Mouse (Mus musculus) liver, embryonic 14 days (tissue): ENCODE results near the gene Chm. TPM values are rescaled to one million over a fixed set of nuclear protein-coding genes. Genes with fewer than 3 reads are reported as not detected.

Experiments
- polyA plus RNA-seq: library from polyadenylated mRNA; depleted of rRNA; stranded (reverse); fragments of >200 nt; gene quantifications from 2 replicates; pipeline ENCODE4 v1.2.3, GENCODE M21; 2012; rRNA removed

The Chm gene
- 1.7 and 2.2 TPM in 2 replicates for polyA plus RNA-seq

DNA sequence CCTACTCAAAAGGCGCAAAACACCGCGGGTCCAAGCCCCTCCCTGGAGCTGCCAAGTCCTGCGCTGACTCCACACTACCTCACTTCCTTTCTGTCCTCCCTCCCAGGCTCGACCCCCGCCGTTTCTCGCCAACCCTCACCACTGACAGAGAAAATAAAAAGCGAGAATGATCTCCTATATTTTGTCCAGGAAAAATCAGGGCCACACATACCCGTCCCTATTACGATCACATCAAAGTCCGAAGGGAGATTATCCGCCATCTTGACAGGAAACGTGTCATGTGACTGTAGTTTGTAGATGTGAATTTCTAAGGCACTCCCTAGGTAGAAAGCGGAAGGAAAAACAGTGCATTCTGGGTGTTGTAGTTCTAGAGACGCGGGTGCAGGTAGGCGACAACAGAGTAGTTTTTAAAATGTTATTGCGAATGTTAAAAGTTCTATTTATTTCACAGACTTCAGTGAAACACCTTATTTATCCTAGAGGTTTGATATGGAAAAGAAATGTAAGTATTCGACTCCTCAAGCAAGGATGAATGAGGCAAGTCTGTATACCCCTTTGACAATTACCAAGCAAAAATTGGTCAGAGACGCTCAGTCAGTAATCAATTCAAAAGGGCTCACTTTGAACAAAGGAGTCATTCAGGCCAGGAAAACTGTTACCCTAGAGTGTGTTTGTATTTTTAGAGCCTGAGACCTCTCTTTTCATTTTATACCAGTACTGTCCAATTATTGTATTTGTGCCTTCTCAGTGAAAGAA lies at the start of gene Chm:
Gene Chm (minus strand): TSS at position 288 of the 756 bp plus-strand sequence.

Other genes with a start within 250 kb of the Chm start
- 0.08 and 0.13 TPM in 2 replicates for gene Dach2, start 112.0 kb upstream of the Chm start, polyA plus RNA-seq